Mouse (Mus musculus): ENCODE data around the gene Henmt1.

The Henmt1 gene

DNA sequence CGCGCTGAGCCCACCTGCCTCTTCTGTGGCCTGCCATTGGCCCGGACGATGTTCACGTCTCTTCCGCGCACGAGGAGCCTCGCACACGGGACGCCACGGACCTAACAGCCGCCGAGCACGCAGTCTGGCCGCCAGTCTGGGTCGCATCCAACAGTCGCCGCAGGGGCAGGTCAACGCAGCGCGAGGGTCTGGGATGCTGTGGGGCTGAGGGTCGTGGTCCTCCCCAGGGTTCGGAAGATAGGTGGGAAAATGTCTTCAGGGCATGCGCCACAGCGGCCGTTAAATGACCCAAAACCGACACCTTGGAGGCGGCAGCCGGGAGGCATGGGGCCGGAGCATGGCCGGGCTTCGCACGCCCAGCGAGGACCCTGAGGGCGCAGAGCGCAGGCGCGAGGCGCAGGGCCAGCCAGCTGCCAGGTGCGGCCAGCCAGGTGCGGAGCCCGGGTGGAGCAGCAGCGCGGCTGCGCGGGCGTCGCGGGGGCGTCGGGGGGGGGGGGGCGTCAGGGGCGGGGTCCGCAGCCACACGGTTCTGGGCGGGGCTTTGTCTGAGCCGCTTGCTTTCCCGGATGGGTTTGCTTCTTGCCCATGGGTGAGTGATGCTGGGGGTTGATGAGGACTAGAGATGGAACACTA, 444 bp downstream of the Henmt1 start, which contains the start of gene Gm9857:
Gene Gm9857 (minus strand): TSS at position 445 of the 633 bp plus-strand sequence.
- DNase-seq (ENCODE audit: low spot score in 2 of 2): peak in 1 of 2 experiments; percentile 24

DNA sequence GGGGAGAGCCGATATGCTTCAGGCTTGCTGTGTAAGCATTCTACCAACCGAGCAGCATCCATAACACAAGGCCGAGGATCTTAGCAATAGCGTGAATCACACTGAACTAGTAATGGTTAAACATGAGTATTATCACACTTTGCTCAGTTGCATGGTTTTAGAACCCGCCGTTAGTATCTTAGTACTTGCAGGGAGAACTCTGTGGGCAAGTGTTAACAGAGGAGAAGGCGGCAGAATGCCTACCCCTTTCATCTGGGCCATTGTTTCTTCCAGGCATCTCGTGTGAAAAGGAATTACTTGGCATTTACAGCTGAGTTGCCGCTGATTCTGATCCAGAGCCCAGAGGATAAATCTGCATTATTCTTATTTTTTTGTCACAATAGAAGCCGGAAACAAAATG, 1.3 kb downstream of the Henmt1 start:
- no peak for DNase-seq (ENCODE audit: low spot score in 2 of 2)

DNA sequence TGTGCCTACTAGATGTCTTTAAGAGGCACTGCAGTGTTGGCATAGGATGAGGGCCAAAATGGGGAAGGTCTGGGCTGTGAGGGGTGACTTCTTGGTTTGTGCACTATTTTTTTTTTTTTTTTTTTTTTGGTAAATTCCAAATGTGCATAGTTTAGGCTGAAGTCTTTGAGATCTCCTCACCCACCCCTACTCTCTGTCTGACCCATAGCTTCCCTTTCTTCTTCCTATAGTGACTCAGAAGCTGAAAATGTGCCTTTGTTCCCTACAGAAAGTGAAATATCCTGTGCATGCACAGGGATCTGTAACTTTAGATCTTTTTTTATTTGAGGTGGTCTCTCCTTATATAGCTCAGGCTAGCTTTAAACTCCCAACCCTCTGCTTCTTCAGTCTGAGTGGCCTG, 18.3 kb downstream of the Henmt1 start:
- no peak for DNase-seq (ENCODE audit: low spot score in 2 of 2)

DNA sequence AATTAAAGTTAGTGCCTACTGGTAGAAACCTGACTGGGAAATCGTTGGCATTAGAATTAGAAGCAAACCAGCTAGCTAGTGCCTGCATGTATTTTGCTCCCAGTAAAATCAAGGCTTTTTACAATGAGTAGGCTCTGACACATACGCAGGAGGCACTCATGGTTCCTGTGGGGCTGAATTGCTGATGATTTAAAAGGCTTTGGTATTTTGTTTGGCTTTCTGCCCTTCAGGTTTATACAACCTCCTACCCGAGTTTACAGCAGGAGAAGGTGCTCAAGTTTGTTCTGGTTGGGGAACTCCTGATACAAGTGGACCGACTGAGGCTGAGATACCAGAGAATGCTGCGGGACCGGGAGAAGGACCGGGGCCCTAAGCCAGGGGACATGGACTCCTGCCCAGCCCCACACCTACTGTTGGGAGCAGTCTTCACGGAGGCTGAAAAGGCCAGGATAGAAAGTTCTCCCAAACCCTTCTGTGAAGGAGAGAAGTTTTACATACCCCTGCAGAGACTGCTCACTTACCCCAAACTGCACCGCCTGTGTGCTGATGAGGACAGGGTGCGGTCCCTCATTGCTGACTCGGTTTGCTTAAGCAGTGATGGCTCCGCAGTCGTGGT, 20.1 kb downstream of the Henmt1 start:
- DNase-seq (ENCODE audit: low spot score in 2 of 2): no peak

DNA sequence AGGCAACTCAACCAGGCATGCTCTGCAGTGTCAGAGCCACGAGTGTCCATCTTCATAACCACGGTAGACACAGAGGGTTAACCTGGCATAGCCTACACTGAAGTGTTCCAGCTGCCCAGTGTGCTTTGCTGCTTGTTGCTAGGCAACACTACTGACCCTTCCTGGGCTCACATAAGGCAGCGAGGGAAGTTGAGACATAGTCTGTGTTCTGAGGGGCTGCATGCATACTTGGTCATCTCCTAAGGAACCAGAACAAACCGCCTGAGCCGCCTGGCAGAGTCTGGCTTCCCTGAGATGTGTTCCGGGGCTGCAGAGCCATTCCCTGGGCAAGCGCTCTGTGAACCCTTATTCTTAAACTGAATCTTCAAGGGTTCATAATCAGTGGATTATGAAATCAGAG, 21.6 kb downstream of the Henmt1 start:
- peak in 1 of 2 experiments; percentile 44 for DNase-seq (ENCODE audit: low spot score in 2 of 2)

DNA sequence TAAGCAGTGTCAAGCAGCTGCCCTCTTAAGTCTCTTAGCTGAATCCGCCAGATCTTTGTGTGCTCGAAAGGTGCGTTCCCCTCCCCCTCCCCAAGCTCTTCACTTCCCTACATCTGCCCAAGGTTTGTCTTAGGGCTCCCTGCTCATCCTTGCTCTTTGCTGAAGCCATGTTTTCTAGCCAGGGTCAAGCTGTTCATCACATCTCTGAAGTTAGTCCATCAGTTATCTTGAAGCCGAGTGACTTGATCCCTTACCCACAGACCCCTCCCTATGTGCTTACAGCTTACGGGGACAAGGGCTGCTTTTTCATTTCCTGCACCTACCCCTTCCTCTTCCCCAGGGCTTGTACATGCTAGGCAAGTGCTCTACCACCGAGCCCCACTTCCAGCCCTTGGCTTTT, 22.0 kb downstream of the Henmt1 start:
- DNase-seq (ENCODE audit: low spot score in 2 of 2): no peak

DNA sequence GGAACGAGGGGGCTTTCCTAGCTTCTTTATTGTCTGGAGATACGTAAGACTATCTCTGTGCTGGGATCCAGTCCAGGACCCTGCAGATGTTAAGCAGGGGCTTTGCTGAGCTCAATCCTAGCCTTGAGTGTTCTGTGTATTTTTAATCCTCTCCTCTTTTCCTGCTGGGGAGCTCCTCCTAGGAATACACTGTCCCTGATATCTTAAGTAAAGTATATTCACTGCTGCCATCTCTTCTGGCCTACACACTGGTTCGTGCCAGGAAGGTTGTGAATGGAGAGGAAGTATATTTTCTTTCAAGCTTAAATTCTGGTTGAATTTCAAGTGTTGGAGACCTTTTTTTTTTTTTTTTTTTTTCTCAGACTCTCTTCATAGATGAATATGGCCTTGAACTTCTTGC, 23.6 kb downstream of the Henmt1 start:
- DNase-seq (ENCODE audit: low spot score in 2 of 2): no peak

DNA sequence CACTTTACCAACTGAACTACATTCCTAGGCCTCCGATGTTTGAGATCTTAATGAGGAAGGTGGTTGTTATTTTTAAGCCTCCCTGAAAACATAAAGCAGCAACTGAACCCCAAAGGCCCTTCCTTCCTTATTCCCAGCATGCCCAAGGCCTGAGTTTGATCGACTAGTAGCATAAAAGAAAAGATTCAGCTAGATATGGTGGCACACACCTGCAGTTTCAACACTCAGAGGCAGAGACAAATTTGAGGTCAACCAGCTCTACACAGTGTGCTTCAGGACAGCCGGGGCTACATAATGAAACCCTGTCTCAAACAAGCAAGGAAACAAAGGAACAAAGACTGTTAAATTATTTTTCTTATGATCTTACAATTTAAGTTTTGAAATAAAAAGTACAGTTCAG, 24.1 kb downstream of the Henmt1 start:
- DNase-seq (ENCODE audit: low spot score in 2 of 2): no peak

DNA sequence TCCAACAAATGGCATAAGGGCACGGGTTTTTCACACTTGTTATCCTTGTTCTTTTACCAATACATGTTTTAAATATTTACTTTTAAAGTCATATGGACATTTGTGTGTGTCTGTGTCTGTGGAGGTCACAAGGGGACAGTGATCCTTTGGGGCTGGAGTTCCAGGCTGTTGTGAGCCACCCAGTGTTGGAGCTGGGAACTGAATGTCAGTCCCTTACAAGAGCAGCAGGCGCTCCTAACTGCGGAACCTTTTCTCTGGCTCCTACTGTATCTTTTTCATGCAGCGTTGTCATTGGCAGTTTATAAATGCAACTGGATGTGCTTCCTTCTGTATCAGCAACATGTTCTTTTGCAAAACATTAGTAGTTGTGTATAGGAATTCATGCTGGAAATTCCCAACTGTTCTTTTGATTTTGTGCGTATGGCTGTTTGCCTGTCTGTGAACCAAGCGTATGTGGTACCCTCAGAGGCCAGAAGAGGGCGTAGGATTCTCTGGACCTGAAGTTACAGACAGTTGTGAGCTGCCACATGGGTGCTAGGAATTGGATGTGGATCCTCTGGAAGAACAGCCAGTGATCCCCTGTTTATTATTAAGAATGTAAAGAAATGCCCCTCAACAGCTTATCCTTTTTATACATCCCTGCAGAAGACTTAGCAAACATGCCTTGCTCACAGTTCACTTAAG, 24.8 kb downstream of the Henmt1 start:
- DNase-seq (ENCODE audit: low spot score in 2 of 2): no peak

DNA sequence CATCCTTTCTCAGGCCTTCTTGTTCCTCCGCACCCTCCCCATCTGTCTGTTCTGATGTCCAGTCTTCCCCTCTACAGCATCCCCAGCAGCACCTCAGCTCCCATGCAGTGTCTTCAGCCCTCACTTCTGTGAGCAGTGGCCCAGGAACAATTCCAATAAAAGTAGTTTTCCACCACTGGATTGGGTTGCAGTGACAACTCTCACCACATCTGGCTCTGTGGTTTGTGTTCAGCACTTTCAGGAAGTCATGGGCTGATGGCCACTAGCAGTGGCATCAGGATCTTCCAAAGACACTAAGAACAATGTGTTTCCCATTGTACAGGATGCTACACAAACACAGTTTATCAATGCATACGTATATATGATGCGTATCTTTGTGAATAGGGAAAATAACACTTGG, 26.4 kb downstream of the Henmt1 start:
- no peak for DNase-seq (ENCODE audit: low spot score in 2 of 2)

DNA sequence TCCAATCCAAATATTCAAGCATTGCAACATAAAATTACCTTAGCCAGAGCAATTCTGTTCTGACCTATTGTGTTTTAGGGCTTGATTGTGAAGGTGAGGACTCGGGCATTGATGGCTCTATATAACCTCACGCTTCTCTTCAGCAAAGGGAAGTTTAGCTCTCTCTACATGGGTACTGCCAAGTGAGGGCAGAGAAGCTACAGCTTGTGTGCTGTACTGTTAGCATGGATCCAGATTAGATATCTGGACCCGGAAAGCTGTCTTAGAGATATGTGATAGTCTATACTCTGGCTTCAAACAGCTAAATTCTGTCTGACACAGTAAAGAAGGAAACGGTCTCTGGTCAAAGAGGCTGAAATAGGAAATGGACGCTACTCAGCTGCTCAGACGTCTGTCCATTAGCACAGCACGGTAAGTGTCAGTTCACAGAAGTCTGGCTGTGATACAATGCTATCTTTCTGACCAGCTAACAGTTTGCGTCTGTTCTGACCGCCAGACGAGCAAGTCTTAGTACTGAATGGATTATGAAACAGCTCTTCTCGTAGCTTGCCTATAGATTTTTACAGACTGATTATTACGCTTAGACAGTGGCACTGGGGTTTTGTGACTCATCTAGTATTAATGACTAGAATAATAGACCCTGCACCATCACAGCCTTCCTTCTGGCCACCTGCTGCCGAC, 34.4 kb downstream of the Henmt1 start:
- no peak for DNase-seq (ENCODE audit: low spot score in 2 of 2)

DNA sequence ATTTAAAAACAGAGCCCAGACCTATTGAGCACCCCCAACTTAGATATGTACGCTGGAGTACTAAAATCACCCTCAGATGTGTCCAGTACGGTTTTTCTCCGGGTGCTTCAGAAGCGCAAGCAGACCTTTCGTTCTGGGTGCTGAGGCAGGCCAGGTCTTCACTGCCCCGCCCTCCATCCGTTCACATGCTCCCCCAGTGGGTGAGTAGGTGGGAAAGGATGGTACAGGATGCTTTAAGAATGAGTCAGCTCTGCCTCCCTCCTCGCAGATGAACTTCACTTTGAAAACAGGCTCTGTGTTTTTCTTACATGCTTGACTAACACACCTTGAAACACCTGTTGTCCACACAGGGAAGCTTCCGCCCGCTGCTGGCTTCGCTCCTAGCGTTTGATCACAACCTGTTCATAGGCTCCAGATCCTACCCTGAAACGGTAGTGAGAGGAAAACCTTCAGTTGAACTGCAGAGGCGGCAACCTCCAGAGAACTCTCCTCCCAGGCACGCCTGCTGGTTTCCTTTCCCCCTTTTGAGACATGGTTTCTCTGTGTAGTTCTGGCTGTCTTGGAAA, 35.3 kb downstream of the Henmt1 start:
- DNase-seq (ENCODE audit: low spot score in 2 of 2): no peak

DNA sequence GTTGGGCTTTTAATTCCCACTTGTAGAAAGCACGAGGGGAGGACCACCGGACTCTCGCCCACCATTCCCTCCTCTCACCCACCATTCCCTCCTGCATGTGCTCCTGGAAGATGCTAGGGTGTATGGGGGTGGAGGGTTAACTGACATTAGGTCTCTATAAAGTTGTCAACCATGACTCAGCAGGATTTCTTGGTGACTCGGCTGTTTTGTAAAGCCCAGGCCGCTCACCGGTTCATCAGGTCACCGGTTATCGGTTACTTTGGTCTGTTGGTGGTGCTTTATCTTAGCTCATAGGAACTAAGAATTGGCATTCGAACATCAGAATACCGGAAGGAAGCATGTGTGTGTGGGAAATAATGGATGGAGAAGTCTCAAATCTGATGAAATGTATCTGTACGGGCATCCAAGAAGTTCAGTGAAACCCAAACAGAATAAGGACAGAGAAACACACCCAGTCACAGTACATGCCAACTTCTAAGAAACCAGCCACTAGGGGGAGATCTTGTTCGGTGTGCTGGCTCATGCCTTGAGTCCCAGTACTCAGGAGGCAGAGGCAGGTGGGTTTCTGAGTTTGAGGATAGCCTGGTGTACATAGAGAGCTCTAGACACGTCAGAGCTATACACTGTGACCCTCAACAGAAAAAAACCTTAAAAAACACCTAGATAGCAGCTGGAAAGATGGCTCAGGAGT, 37.8 kb downstream of the Henmt1 start:
- DNase-seq (ENCODE audit: low spot score in 2 of 2): no peak

DNA sequence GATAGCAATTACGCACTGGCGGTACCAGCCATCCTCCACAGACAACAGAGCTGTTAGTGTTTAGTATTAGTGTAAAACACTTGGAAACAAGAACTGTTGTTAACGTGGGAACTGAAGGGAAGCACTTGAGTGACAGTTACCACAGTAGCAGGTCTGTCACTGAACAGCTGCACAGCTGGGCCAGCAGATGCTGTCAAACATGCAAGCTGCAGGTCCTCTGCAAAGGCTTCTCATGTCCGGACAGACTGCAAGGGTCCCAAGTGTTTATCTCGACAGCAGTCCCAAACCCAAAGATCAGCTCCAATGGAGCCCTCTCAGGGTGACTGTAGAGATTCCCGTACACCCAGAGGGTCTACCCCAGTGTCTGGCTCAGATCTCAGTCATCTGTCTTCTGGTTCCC, 42.3 kb downstream of the Henmt1 start:
- no peak for DNase-seq (ENCODE audit: low spot score in 2 of 2)

DNA sequence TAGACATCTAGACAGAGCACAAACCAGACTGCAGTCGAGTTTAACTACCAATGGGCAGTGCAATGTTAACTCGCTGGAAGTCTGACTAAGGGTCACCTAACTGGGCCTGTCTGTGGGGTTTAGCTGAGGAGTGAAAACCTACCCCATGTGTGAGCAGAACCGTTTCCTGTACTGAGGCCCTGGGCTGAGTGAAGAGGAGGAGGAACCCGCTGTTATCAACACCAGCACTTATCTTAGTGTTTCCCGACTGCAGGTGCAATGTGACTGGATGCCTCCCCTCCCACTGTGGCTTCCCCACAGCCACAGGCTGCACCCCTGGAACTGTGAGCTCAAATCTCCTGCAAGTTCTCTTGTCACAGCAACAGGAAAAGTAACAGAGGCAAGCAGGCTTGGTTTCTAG, 44.3 kb downstream of the Henmt1 start:
- no peak for DNase-seq (ENCODE audit: low spot score in 2 of 2)

DNA sequence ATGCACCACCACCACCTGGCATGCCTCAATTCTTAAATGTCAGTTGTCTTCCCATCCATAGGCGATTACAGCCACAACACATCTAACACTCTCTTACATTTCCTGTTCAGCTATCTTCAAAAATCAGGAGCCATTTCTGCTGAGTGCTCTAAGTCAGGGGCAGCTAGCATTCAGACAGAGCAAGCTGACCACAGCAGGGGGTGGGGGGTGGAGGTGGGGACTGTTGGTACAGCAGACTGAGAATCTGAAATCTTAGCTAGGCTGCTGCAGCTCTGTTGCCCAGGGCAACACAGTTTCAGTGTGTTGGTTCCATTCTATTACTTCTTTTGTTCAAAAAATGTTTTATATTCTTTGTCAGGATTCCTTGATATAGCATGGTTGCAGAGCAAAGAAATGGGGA, 46.9 kb downstream of the Henmt1 start:
- DNase-seq (ENCODE audit: low spot score in 2 of 2): peak in 1 of 2 experiments; percentile 18

DNA sequence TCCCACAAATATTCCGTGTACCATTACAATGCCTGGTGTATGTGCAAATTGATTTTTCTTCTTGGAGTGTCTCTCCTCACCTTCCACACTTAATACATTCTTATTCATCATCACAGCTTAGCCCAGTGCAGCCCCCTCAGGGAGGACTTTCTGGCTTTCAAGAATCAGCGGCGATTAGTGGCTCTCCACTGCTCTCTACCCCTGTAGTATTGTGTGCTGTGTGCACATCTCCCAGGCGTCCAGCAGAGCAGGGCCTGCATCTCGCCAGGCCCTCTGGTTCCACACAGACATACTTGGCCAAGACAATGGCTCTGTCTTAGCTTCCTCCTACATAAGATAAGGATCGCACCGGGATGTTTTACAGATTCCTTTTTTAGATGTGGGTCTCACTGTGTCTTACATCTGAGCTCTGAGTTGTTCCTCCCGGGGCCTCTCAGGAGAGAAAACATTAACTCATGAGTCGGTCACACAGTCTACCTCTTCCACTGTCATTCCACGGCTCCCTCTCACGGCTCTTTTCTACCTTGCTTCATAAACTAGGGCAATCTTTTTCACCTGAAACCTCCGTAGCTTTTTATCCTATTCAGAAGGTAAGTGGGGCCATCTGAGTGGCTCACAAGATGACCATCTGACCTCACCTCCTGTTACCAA, 47.5 kb downstream of the Henmt1 start:
- no peak for DNase-seq (ENCODE audit: low spot score in 2 of 2)

DNA sequence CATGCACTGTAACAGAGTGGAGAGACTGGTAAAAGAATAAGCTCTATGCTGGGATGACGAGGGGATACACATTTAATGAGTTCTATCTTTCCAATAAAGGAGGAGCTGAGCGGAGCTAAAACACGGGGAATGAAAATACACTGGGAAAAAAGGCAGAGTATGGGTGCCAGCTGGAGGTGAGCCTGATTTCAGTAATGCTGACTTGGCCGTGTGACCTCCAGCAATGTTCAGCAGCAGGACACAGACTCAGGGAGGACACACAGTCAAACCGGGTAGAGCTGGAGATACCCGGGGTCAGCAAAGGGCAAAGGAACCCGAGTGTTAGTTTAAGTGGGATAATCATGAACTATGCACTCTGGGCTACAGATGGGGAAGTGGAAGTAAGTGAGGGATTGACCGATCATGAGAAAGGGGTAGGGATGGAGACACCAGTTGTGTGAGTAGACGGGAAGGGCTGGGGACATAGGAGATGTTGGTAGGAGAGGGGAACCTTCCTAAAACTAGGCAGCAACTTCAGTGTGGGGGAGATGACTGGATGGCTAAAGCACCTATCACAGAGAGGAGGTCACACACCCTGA, 50.4 kb downstream of the Henmt1 start:
- DNase-seq (ENCODE audit: low spot score in 2 of 2): no peak

DNA sequence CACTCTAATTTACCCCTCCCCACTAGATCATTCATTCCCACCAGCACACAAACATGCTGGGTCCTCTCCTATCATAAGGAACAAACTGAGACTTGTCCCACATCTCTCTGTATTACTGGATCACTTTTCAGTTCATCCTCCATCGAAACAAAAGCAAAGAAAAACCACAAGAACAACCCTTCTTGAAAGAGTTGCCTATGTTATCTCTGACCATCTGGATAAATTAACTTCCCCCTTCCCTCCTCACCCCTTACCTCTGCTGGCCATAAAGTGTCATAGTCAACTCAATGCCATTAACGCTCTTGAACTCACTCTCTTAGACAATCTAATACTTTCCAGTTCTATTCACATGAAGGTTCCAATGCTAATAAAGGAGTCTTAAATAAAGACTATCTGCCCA, 54.8 kb downstream of the Henmt1 start:
- DNase-seq (ENCODE audit: low spot score in 2 of 2): no peak

DNA sequence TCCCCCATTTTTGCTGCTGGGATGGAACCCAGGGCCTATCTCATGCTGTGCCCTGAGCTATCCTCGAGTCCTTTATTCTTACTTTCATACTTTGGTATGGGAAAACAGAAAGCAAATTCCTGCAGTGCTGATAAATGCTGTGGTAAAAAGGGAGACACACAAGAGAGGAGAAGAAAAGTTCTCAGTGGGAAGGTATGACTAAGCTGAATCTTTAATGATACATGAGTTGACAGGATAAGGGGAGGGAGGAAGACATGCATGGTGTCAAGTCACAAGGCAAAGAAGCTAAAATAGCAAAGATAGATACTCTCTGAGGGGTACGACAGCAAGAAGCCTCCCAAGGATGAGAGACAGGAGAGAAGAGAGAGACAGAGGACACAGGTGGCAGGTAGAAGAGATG, 55.7 kb downstream of the Henmt1 start:
- DNase-seq (ENCODE audit: low spot score in 2 of 2): no peak

DNA sequence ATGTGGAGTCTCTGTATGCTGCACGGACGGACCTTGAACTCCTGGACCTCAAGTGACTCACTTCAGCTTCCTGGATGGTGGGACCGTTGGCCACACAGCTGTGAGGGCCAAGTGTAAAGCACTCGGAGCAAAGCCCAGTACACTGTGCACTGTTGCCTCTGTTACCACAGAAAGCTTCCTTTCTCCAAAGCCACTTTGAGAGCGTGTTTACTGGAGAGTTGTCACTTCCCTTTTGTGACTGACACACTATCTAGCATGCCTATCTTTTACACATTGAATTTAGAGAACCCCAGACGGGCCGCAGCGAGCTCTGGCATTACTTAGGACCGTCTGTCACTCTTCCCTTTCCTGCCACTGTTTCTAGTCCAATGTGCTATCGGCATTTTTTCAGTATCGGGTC, 57.6 kb downstream of the Henmt1 start:
- DNase-seq (ENCODE audit: low spot score in 2 of 2): no peak

All from cerebellum, postnatal 4 days (tissue).